Mouse (Mus musculus) ES-E14 (cell line): ENCODE results near the gene Oasl2.

Experiments used
- ZC3H11A ChIP-seq: IDR thresholded peaks from 2 replicates; pipeline ENCODE4 v1.6.1; 2012; ENCODE audit warnings: low read depth, mild to moderate bottlenecking, inconsistent platforms, low read length, borderline replicate concordance
- ZNF384 ChIP-seq: IDR thresholded peaks from 2 replicates; pipeline ENCODE4 v1.6.1; 2012; ENCODE audit warnings: low read depth, low read length, inconsistent platforms

GRCm38 (mm10) chr5:114926753-114927152 lies 30.0 kb downstream of the Oasl2 start:
- TF ChIP-seq ZC3H11A = no peak
- TF ChIP-seq ZNF384 = no peak
